Mouse (Mus musculus): Measurements from ENCODE around the gene Tmbim1. TPM values are rescaled to one million over a fixed set of nuclear protein-coding genes. Genes with fewer than 3 reads are reported as not detected.

Gene Tmbim1
- polyA plus RNA-seq, 1 experiment from 2014 or later, result 7.5 TPM

DNA sequence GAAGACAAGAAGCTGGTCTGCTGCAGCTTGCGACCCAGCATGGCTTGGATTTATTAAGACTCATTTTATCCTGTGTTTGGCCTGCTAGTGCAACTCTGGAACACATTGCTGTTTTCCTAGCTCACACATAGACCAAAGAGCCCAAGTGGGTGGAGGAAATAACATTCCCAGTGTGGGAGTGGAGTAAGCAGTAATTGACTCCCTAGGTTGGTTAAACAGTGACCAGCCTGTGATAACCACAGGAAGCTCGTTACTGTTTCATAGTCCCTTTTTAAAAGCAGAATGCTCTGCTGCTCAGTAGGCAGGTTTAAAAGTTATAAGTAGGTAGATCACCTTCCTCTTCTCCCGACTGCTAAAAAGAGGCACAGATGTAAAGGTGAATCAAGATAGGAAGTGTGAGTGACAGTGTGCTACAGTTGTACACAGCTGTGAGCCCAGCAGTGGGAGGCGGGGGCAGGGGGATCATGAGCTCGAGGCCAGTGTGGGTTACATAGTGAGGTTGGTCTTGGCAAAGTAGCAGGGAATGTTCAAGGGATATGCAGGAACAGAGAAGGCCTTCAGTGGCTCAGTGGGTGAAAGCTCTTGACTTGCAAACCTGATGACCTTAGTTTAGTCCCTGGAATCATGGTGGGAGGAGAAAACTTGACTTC is 56.0 kb downstream of the Tmbim1 start:
- Histone ChIP-seq H3K36me3 (ENCODE audit: control insufficient read depth, insufficient read depth, low read length) (peaks cover 35% of the 10 kb centered on the region), H3K4me1 (ENCODE audit: control insufficient read depth, insufficient read depth, low read length) (no peaks in the 10 kb centered on the region), H3K4me3 (ENCODE audit: low read depth, low read length) (no peak overlapping the region), H3K9me3 (ENCODE audit: control insufficient read depth, low read length) (no peaks in the 10 kb centered on the region), H3K27ac (ENCODE audit: low read depth, low read length) (no peak overlapping the region), H3K27me3 (ENCODE audit: control insufficient read depth, insufficient read depth, low read length) (no peaks in the 10 kb centered on the region), H3K9ac (replicated peaks; ENCODE audit: low read depth, low read length) (no peak overlapping the region), H3K4me2 (ENCODE audit: low read depth, low read length) (no peak overlapping the region)
- no peak for ATAC-seq (ENCODE audit: low read depth)
- WGBS, result 75% methylated on average over 5 of the region's 5 CpGs

DNA sequence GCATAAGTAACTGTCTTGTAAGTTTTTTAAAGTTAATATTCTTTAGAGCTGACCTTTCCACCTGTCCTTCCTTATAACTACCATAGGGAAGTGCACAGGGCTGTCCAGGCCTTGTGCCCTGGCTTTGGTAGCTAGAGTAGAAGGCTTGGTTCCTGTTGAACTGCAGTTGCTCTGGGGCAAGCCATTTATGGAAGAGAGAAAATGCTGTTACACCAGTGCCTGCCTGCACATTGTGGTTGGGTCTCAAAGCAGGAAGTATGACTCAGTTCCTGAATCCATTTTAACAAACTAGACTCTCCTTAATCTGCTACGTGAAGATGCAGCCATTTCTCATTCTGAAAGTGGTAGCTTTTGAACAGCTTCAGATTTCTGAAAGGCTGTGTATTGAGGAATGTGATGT is 56.6 kb downstream of the Tmbim1 start:
- no peak for ATAC-seq (ENCODE audit: low read depth)
- Histone ChIP-seq H3K36me3 (ENCODE audit: control insufficient read depth, insufficient read depth, low read length) (peaks cover 35% of the 10 kb centered on the region), H3K4me3 (ENCODE audit: low read depth, low read length) (no peak overlapping the region), H3K9me3 (ENCODE audit: control insufficient read depth, low read length) (no peaks in the 10 kb centered on the region), H3K9ac (replicated peaks; ENCODE audit: low read depth, low read length) (no peak overlapping the region), H3K4me1 (ENCODE audit: control insufficient read depth, insufficient read depth, low read length) (no peaks in the 10 kb centered on the region), H3K27me3 (ENCODE audit: control insufficient read depth, insufficient read depth, low read length) (no peaks in the 10 kb centered on the region), H3K4me2 (ENCODE audit: low read depth, low read length) (no peak overlapping the region), H3K27ac (ENCODE audit: low read depth, low read length) (no peak overlapping the region)
- WGBS, result 75% methylated on average over 1 of the region's 1 CpGs

DNA sequence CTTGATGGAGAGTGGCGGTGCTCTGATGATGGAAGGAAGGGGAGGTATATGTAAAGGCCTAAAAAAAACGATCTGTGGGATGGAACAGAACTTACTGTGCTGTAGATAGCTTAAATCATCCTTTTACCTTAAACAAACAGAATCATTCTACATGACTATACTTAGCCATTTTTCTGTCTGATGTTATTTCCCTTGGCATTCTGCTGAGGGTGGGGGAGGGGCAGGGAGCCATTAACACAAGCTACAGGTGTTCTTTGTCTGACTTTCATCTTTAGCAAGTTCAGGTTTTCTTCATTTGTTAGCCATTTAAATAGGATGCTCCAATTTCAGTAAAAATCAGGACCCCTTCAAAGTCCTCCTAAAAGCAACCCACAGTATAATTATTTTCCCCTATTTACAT is 59.9 kb downstream of the Tmbim1 start:
- H3K27me3 ChIP-seq (ENCODE audit: control insufficient read depth, insufficient read depth, low read length), result no peaks in the 10 kb centered on the region
- no peak overlapping the region for H3K4me2 ChIP-seq (ENCODE audit: low read depth, low read length)
- no peak overlapping the region for H3K9ac ChIP-seq (replicated peaks; ENCODE audit: low read depth, low read length)
- H3K27ac ChIP-seq (ENCODE audit: low read depth, low read length), result no peak overlapping the region
- no peak overlapping the region for H3K4me3 ChIP-seq (ENCODE audit: low read depth, low read length)
- 84% methylated on average over 2 of the region's 2 CpGs for WGBS
- peaks cover 14% of the 10 kb centered on the region for H3K36me3 ChIP-seq (ENCODE audit: control insufficient read depth, insufficient read depth, low read length)
- H3K4me1 ChIP-seq (ENCODE audit: control insufficient read depth, insufficient read depth, low read length), result no peaks in the 10 kb centered on the region
- ATAC-seq (ENCODE audit: low read depth), result no peak
- no peaks in the 10 kb centered on the region for H3K9me3 ChIP-seq (ENCODE audit: control insufficient read depth, low read length)

DNA sequence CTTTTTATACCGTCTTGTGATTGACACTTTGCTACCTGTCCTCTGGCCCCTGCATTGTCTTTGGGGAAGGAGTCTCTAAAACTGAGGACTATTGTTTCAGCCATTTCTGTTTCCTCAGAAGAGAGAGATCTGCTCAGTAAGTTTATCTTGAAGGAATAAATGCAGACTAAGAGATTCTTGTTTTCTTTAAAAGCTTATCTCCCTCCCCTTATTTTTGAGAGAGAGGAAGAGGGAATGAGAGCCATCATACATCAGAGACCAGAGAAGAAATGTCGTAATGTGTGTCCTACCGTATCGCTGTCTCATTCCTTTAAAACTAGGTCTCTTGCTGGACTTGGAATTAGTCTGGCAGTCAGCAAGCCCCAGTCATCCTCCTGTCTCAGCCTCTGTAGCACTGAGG is 64.6 kb downstream of the Tmbim1 start:
- 89% methylated on average over 4 of the region's 4 CpGs for WGBS
- no peaks in the 10 kb centered on the region for H3K27me3 ChIP-seq (ENCODE audit: control insufficient read depth, insufficient read depth, low read length)

DNA sequence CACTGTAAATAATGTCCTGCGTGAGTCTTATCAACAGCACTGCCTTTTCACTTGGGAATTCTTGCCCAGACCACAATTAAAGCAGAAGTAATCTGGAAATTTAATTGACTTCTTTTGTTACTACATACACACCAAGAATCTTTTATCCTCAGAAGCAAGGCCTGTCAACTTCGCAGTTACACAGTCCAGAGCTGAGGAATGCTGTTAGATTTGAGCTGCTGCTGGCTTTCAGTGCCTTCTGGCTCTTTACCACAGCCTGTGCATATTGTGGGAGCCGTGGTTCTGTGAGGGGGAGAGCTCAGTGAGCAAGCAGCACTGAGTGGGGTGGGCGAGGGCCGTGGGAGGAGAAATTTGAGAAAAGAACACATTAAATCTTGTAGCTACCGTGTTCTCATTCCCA is 65.1 kb downstream of the Tmbim1 start:
- no peak overlapping the region for H3K9ac ChIP-seq (replicated peaks; ENCODE audit: low read depth, low read length)
- H3K4me2 ChIP-seq (ENCODE audit: low read depth, low read length), result no peak overlapping the region
- no peaks in the 10 kb centered on the region for H3K27me3 ChIP-seq (ENCODE audit: control insufficient read depth, insufficient read depth, low read length)
- H3K4me1 ChIP-seq (ENCODE audit: control insufficient read depth, insufficient read depth, low read length), result peaks cover 20% of the 10 kb centered on the region
- H3K4me3 ChIP-seq (ENCODE audit: low read depth, low read length), result no peak overlapping the region
- 64% methylated on average over 6 of the region's 6 CpGs for WGBS
- no peaks in the 10 kb centered on the region for H3K9me3 ChIP-seq (ENCODE audit: control insufficient read depth, low read length)
- no peaks in the 10 kb centered on the region for H3K36me3 ChIP-seq (ENCODE audit: control insufficient read depth, insufficient read depth, low read length)
- H3K27ac ChIP-seq (ENCODE audit: low read depth, low read length), result no peak overlapping the region
- no peak for ATAC-seq (ENCODE audit: low read depth)

More for the DNA sequence above, 64.6 kb downstream of the Tmbim1 start:
- H3K4me1 ChIP-seq (ENCODE audit: control insufficient read depth, insufficient read depth, low read length), result peaks cover 20% of the 10 kb centered on the region
- no peaks in the 10 kb centered on the region for H3K9me3 ChIP-seq (ENCODE audit: control insufficient read depth, low read length)
- no peak overlapping the region for H3K4me3 ChIP-seq (ENCODE audit: low read depth, low read length)
- no peak for ATAC-seq (ENCODE audit: low read depth)
- H3K27ac ChIP-seq (ENCODE audit: low read depth, low read length), result no peak overlapping the region
- H3K36me3 ChIP-seq (ENCODE audit: control insufficient read depth, insufficient read depth, low read length), result no peaks in the 10 kb centered on the region
- H3K9ac ChIP-seq (replicated peaks; ENCODE audit: low read depth, low read length), result no peak overlapping the region
- no peak overlapping the region for H3K4me2 ChIP-seq (ENCODE audit: low read depth, low read length)

DNA sequence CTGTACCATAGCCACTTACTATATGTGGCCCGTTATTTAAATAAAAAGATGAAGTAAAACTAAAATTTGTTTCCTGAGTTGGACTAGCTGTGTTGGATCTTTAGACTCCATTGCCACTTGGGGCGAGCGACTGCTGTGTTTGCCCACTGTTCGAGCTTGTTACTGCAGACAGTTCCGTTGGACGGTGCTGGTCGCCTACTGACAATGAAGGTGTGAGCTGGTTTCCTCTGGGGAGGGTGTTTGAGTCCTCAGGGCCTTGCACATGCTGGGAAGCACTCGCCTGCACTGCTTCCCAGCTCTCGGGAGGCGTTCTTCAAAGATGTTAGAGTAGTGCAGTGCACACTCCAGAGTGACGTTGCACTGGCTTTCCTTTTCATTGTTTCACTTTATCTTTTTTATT is 65.8 kb downstream of the Tmbim1 start:
- WGBS, result 59% methylated on average over 11 of the region's 11 CpGs
- no peak overlapping the region for H3K27ac ChIP-seq (ENCODE audit: low read depth, low read length)
- no peaks in the 10 kb centered on the region for H3K27me3 ChIP-seq (ENCODE audit: control insufficient read depth, insufficient read depth, low read length)
- H3K36me3 ChIP-seq (ENCODE audit: control insufficient read depth, insufficient read depth, low read length), result no peaks in the 10 kb centered on the region
- H3K9me3 ChIP-seq (ENCODE audit: control insufficient read depth, low read length), result no peaks in the 10 kb centered on the region
- H3K4me2 ChIP-seq (ENCODE audit: low read depth, low read length), result no peak overlapping the region
- H3K4me1 ChIP-seq (ENCODE audit: control insufficient read depth, insufficient read depth, low read length), result peaks cover 20% of the 10 kb centered on the region
- no peak for ATAC-seq (ENCODE audit: low read depth)
- H3K9ac ChIP-seq (replicated peaks; ENCODE audit: low read depth, low read length), result no peak overlapping the region
- H3K4me3 ChIP-seq (ENCODE audit: low read depth, low read length), result no peak overlapping the region

DNA sequence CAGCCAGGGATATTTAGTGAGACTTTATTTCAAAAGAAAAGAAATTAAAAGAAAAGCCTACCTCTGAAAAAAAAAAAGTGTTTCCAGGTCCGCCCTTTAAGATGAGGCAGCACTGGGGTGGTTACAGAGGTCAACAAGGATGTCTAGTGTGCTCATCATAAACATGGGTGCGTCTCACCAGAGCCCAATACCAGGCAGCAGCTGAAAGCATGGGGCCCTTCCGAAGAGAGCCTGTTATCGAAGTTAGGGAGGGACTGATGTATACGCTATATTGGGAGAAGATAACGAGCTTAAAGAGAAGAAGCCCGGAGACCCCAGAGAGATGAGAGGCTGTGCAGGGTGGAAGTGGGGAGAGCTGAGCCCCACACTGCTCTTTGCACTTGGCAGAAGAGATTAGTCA is 66.3 kb downstream of the Tmbim1 start:
- ATAC-seq (ENCODE audit: low read depth), result no peak
- no peak overlapping the region for H3K27ac ChIP-seq (ENCODE audit: low read depth, low read length)
- no peak overlapping the region for H3K9ac ChIP-seq (replicated peaks; ENCODE audit: low read depth, low read length)
- H3K4me2 ChIP-seq (ENCODE audit: low read depth, low read length), result no peak overlapping the region
- no peak overlapping the region for H3K4me3 ChIP-seq (ENCODE audit: low read depth, low read length)
- peaks cover 20% of the 10 kb centered on the region for H3K4me1 ChIP-seq (ENCODE audit: control insufficient read depth, insufficient read depth, low read length)
- no peaks in the 10 kb centered on the region for H3K36me3 ChIP-seq (ENCODE audit: control insufficient read depth, insufficient read depth, low read length)
- H3K9me3 ChIP-seq (ENCODE audit: control insufficient read depth, low read length), result no peaks in the 10 kb centered on the region
- no peaks in the 10 kb centered on the region for H3K27me3 ChIP-seq (ENCODE audit: control insufficient read depth, insufficient read depth, low read length)
- whole genome bisulfite sequencing, result 78% methylated on average over 7 of the region's 7 CpGs

Other genes starting within 250 kb of the Tmbim1 start
- 11.3 and 12.7 TPM in 2 replicates for gene Tns1, start 181.2 kb downstream of the Tmbim1 start, polyA plus RNA-seq (2014; fragmentation: Nextera tagmentation; extraction: Ambion mirVana)
- 0.15 and 0.22 TPM in 2 replicates for gene Rufy4, start 180.1 kb downstream of the Tmbim1 start, polyA plus RNA-seq (2014; fragmentation: Nextera tagmentation; extraction: Ambion mirVana)
- gene Cxcr2, start 151.6 kb downstream of the Tmbim1 start, polyA plus RNA-seq (2014; fragmentation: Nextera tagmentation; extraction: Ambion mirVana), result 0.07 and 0.08 TPM in 2 replicates
- gene Cxcr1, start 111.0 kb downstream of the Tmbim1 start, polyA plus RNA-seq (2014; fragmentation: Nextera tagmentation; extraction: Ambion mirVana), result not detected in 2 replicates
- 294 and 316 TPM in 2 replicates for gene Arpc2, start 69.5 kb downstream of the Tmbim1 start, polyA plus RNA-seq (2014; fragmentation: Nextera tagmentation; extraction: Ambion mirVana)
- not detected in 2 replicates for gene Gpbar1, start 27.1 kb downstream of the Tmbim1 start, polyA plus RNA-seq (2014; fragmentation: Nextera tagmentation; extraction: Ambion mirVana)
- 188 and 204 TPM in 2 replicates for gene Aamp, start 20.9 kb downstream of the Tmbim1 start, polyA plus RNA-seq (2014; fragmentation: Nextera tagmentation; extraction: Ambion mirVana)
- 137 and 145 TPM in 2 replicates for gene Pnkd, start 20.7 kb downstream of the Tmbim1 start, polyA plus RNA-seq (2014; fragmentation: Nextera tagmentation; extraction: Ambion mirVana)
- gene Catip, start 56.5 kb upstream of the Tmbim1 start, polyA plus RNA-seq (2014; fragmentation: Nextera tagmentation; extraction: Ambion mirVana), result 0.86 and 1.1 TPM in 2 replicates
- gene Slc11a1, start 69.6 kb upstream of the Tmbim1 start, polyA plus RNA-seq (2014; fragmentation: Nextera tagmentation; extraction: Ambion mirVana), result 1.7 and 2.2 TPM in 2 replicates
- 12.5 and 19.0 TPM in 2 replicates for gene Ctdsp1, start 85.9 kb upstream of the Tmbim1 start, polyA plus RNA-seq (2014; fragmentation: Nextera tagmentation; extraction: Ambion mirVana)
- 0.17 and 0.20 TPM in 2 replicates for gene Vil1, start 103.8 kb upstream of the Tmbim1 start, polyA plus RNA-seq (2014; fragmentation: Nextera tagmentation; extraction: Ambion mirVana)
- gene Cnot9, start 200.4 kb upstream of the Tmbim1 start, polyA plus RNA-seq (2014; fragmentation: Nextera tagmentation; extraction: Ambion mirVana), result 48.6 and 52.9 TPM in 2 replicates
- gene Plcd4, start 237.3 kb upstream of the Tmbim1 start, polyA plus RNA-seq (2014; fragmentation: Nextera tagmentation; extraction: Ambion mirVana), result 7.5 and 11.9 TPM in 2 replicates
- gene Usp37, start 238.7 kb upstream of the Tmbim1 start, polyA plus RNA-seq (2014; fragmentation: Nextera tagmentation; extraction: Ambion mirVana), result 27.9 and 28.3 TPM in 2 replicates